ENCODE assay signal across 13 mouse cellular contexts in genomic region chr3:151323835-151324234, GRCm38 (mm10).
A peak's percentile ranks its signal among the peaks of the same experiment; 100 is the strongest.
DNase-seq lines count a peak whose midpoint lies in the region; ATAC-seq and TF ChIP-seq lines count a peak whose summit lies in the region.
"Had no signal": no experiment of that assay in that cellular context is flagged by ENCODE, and none has a peak within 500 bp of the region (broad histone marks: within the 10 kb centered on the region; RNA-seq: fewer than 3 reads in every experiment).

No protein-coding gene starts in this region.

- 23% methylated on average over 3 of the region's 3 CpGs for WGBS in intestine, embryonic 15.5 days
- WGBS in intestine, postnatal 0 days, result 24% methylated on average over 3 of the region's 3 CpGs

- no peak overlapping the region for H3K27ac ChIP-seq in intestine, embryonic 15.5 days
- H3K27ac ChIP-seq in intestine, postnatal 0 days (ENCODE audit: low read depth, low read length), result no peak overlapping the region
- H3K27ac ChIP-seq: forebrain, embryonic 10.5 days; hindbrain, embryonic 13.5 days; left cerebral cortex, adult 2 months had no signal

- no peaks in the 10 kb centered on the region for H3K4me1 ChIP-seq in intestine, embryonic 15.5 days (replicated peaks)
- H3K4me1 ChIP-seq in intestine, postnatal 0 days (replicated peaks; ENCODE audit: control insufficient read depth, insufficient read depth, low read length), result no peaks in the 10 kb centered on the region

- DNase-seq in gastrocnemius, postnatal 25 days, result peak; percentile 23
- peak; percentile 47 for DNase-seq in kidney, adult 9 months
- DNase-seq in lung, postnatal 4 days, result peak; percentile 9 to 33
- DNase-seq in thymus, postnatal 4 days, result no peak
- no peak for DNase-seq in cerebellum, postnatal 10 days
- DNase-seq in left cerebral cortex, postnatal 25 days (ENCODE audit: low spot score in 2 of 2), result no peak
- DNase-seq: cerebellum, postnatal 14 days; right cerebral cortex, postnatal 25 days had no signal

- H3K4me2 ChIP-seq in intestine, embryonic 15.5 days (replicated peaks), result no peak overlapping the region
- no peak overlapping the region for H3K4me2 ChIP-seq in intestine, postnatal 0 days (replicated peaks; ENCODE audit: low read depth)
- H3K4me2 ChIP-seq: hindbrain, embryonic 13.5 days had no signal

- peak; percentile 41; the same call in 1 of the 2 replicates for ATAC-seq in intestine, embryonic 15.5 days
- ATAC-seq in intestine, postnatal 0 days, result no peak

- TF ChIP-seq CTCF in intestine, postnatal 0 days (IDR thresholded peaks at IDR 0.05; ENCODE audit: low read depth), result no peak

- no peak overlapping the region for H3K4me3 ChIP-seq in intestine, embryonic 15.5 days (replicated peaks)
- no peak overlapping the region for H3K4me3 ChIP-seq in intestine, postnatal 0 days (ENCODE audit: low read depth, low read length)
- H3K4me3 ChIP-seq: forebrain, embryonic 10.5 days; hindbrain, embryonic 13.5 days; left cerebral cortex, adult 2 months had no signal

- H3K9me3 ChIP-seq in intestine, embryonic 15.5 days, result no peaks in the 10 kb centered on the region
- no peaks in the 10 kb centered on the region for H3K9me3 ChIP-seq in intestine, postnatal 0 days (ENCODE audit: control insufficient read depth)
- H3K9me3 ChIP-seq: forebrain, embryonic 10.5 days; hindbrain, embryonic 13.5 days had no signal

- no peak overlapping the region for H3K9ac ChIP-seq in intestine, embryonic 15.5 days
- no peak overlapping the region for H3K9ac ChIP-seq in intestine, postnatal 0 days (ENCODE audit: low read depth, low read length)
- H3K9ac ChIP-seq: hindbrain, embryonic 13.5 days had no signal

- no peaks in the 10 kb centered on the region for H3K36me3 ChIP-seq in intestine, embryonic 15.5 days
- H3K36me3 ChIP-seq in intestine, postnatal 0 days (ENCODE audit: control insufficient read depth, insufficient read depth), result no peaks in the 10 kb centered on the region
- H3K36me3 ChIP-seq: forebrain, embryonic 10.5 days; hindbrain, embryonic 13.5 days had no signal

- no peaks in the 10 kb centered on the region for H3K27me3 ChIP-seq in intestine, embryonic 15.5 days (replicated peaks)
- no peaks in the 10 kb centered on the region for H3K27me3 ChIP-seq in intestine, postnatal 0 days (replicated peaks; ENCODE audit: control insufficient read depth, insufficient read depth, low read length)
- H3K27me3 ChIP-seq: hindbrain, embryonic 13.5 days had no signal

- intact Hi-C loops in left cerebral cortex, postnatal 25 days (cut with DNase I), result no loop called here

Comparison
In these comparisons a context has a peak if more than half of its experiments do, and no peak if none do; other contexts are left out.
1. DNase-seq: peak in gastrocnemius, postnatal 25 days (single experiment), kidney, adult 9 months (single experiment) and lung, postnatal 4 days (2 of 2); none in thymus, postnatal 4 days (single experiment), cerebellum, postnatal 10 days (0 of 2) and left cerebral cortex, postnatal 25 days (0 of 2).